Mouse (Mus musculus): ENCODE measurements around the gene Lgals4. TPM values are rescaled to one million over a fixed set of nuclear protein-coding genes. Genes with fewer than 3 reads are reported as not detected.
"Not testable (repeated sequence)": the region's sequence is repeated elsewhere in the genome, so short reads cannot be mapped to it uniquely, and the experiment has no call there.

Lgals4 gene
- polyA plus RNA-seq, 1 experiment from 2014 or later = 10.9 TPM

- DNase-seq (ENCODE audit: low spot score) = no peak
- H3K9me3 ChIP-seq (replicated peaks; ENCODE audit: low read length) = no peaks in the 10 kb centered on the region
- no peak overlapping the region for H3K4me3 ChIP-seq (replicated peaks; ENCODE audit: low read depth, low read length)
- no peak overlapping the region for H3K27ac ChIP-seq
- H3K9ac ChIP-seq (ENCODE audit: low read depth, low read length) = no peak overlapping the region
- 0 out of 2 replicates have a peak, but pooled peaks cover 1% of the 10 kb centered on the region for H3K4me1 ChIP-seq (replicated peaks; ENCODE audit: insufficient read depth, low read length)
- 68% methylated on average over 4 of the region's 4 CpGs for WGBS
- ATAC-seq (replicated peaks; ENCODE audit: low FRiP score, low read depth) = no peak
- no peaks in the 10 kb centered on the region for H3K36me3 ChIP-seq (ENCODE audit: insufficient read depth, low read length)
- no peak for TF ChIP-seq CTCF (IDR thresholded peaks at IDR 0.05; ENCODE audit: low read depth)
- no peaks in the 10 kb centered on the region for H3K27me3 ChIP-seq (ENCODE audit: insufficient read depth, low read length)
- no peak overlapping the region for H3K4me2 ChIP-seq (ENCODE audit: low read length)
These were observed 42.4 kb downstream of the Lgals4 start for GRCm38 (mm10) chr7:28876099-28876498.

GRCm38 (mm10) chr7:28877155-28877554, 43.5 kb downstream of the Lgals4 start:
- no peaks in the 10 kb centered on the region for H3K9me3 ChIP-seq (replicated peaks; ENCODE audit: low read length)
- TF ChIP-seq CTCF (IDR thresholded peaks at IDR 0.05; ENCODE audit: low read depth) = no peak
- no peaks in the 10 kb centered on the region for H3K36me3 ChIP-seq (ENCODE audit: insufficient read depth, low read length)
- 0 out of 2 replicates have a peak, but pooled peaks cover 5% of the 10 kb centered on the region for H3K4me1 ChIP-seq (replicated peaks; ENCODE audit: insufficient read depth, low read length)
- no peaks in the 10 kb centered on the region for H3K27me3 ChIP-seq (ENCODE audit: insufficient read depth, low read length)
- H3K27ac ChIP-seq = no peak overlapping the region
- H3K4me2 ChIP-seq (ENCODE audit: low read length) = no peak overlapping the region
- no peak for DNase-seq (ENCODE audit: low spot score)
- H3K9ac ChIP-seq (ENCODE audit: low read depth, low read length) = no peak overlapping the region
- 88% methylated on average over 7 of the region's 7 CpGs for WGBS
- ATAC-seq (replicated peaks; ENCODE audit: low FRiP score, low read depth) = no peak
- no peak overlapping the region for H3K4me3 ChIP-seq (replicated peaks; ENCODE audit: low read depth, low read length)

- 65% methylated on average over 4 of the region's 4 CpGs for WGBS
- no peak overlapping the region for H3K9ac ChIP-seq (ENCODE audit: low read depth, low read length)
- no peak overlapping the region for H3K4me3 ChIP-seq (replicated peaks; ENCODE audit: low read depth, low read length)
- no peak overlapping the region for H3K27ac ChIP-seq
- no peaks in the 10 kb centered on the region for H3K9me3 ChIP-seq (replicated peaks; ENCODE audit: low read length)
- H3K27me3 ChIP-seq (ENCODE audit: insufficient read depth, low read length) = no peaks in the 10 kb centered on the region
- no peak for TF ChIP-seq CTCF (IDR thresholded peaks at IDR 0.05; ENCODE audit: low read depth)
- H3K4me1 ChIP-seq (replicated peaks; ENCODE audit: insufficient read depth, low read length) = 0 out of 2 replicates have a peak, but pooled peaks cover 5% of the 10 kb centered on the region
- ATAC-seq (replicated peaks; ENCODE audit: low FRiP score, low read depth) (no peak), DNase-seq (ENCODE audit: low spot score) (no peak)
- no peak overlapping the region for H3K4me2 ChIP-seq (ENCODE audit: low read length)
- no peaks in the 10 kb centered on the region for H3K36me3 ChIP-seq (ENCODE audit: insufficient read depth, low read length)
These were observed 44.2 kb downstream of the Lgals4 start for GRCm38 (mm10) chr7:28877856-28878255.

- no peak overlapping the region for H3K4me2 ChIP-seq (ENCODE audit: low read length)
- H3K4me1 ChIP-seq (replicated peaks; ENCODE audit: insufficient read depth, low read length) = 0 out of 2 replicates have a peak, but pooled peaks cover 5% of the 10 kb centered on the region
- H3K9me3 ChIP-seq (replicated peaks; ENCODE audit: low read length) = no peaks in the 10 kb centered on the region
- no peak overlapping the region for H3K4me3 ChIP-seq (replicated peaks; ENCODE audit: low read depth, low read length)
- no peaks in the 10 kb centered on the region for H3K36me3 ChIP-seq (ENCODE audit: insufficient read depth, low read length)
- no peaks in the 10 kb centered on the region for H3K27me3 ChIP-seq (ENCODE audit: insufficient read depth, low read length)
- ATAC-seq (replicated peaks; ENCODE audit: low FRiP score, low read depth) (no peak; the same call in 1 of the 2 replicates), DNase-seq (ENCODE audit: low spot score) (no peak)
- no peak overlapping the region for H3K9ac ChIP-seq (ENCODE audit: low read depth, low read length)
- H3K27ac ChIP-seq = no peak overlapping the region
- 71% methylated on average over 7 of the region's 7 CpGs for WGBS
- no peak for TF ChIP-seq CTCF (IDR thresholded peaks at IDR 0.05; ENCODE audit: low read depth)
These were observed 46.0 kb downstream of the Lgals4 start for GRCm38 (mm10) chr7:28879606-28880005.

- no peak overlapping the region for H3K4me3 ChIP-seq (replicated peaks; ENCODE audit: low read depth, low read length)
- H3K27me3 ChIP-seq (ENCODE audit: insufficient read depth, low read length) = no peaks in the 10 kb centered on the region
- TF ChIP-seq CTCF (IDR thresholded peaks at IDR 0.05; ENCODE audit: low read depth) = no peak
- 0 out of 2 replicates have a peak, but pooled peaks cover 5% of the 10 kb centered on the region for H3K4me1 ChIP-seq (replicated peaks; ENCODE audit: insufficient read depth, low read length)
- no peaks in the 10 kb centered on the region for H3K9me3 ChIP-seq (replicated peaks; ENCODE audit: low read length)
- WGBS = 70% methylated on average over 10 of the region's 10 CpGs
- no peak overlapping the region for H3K9ac ChIP-seq (ENCODE audit: low read depth, low read length)
- ATAC-seq (replicated peaks; ENCODE audit: low FRiP score, low read depth) (no peak), DNase-seq (ENCODE audit: low spot score) (no peak)
- no peaks in the 10 kb centered on the region for H3K36me3 ChIP-seq (ENCODE audit: insufficient read depth, low read length)
- H3K4me2 ChIP-seq (ENCODE audit: low read length) = no peak overlapping the region
- H3K27ac ChIP-seq = no peak overlapping the region
These were observed 46.9 kb downstream of the Lgals4 start for GRCm38 (mm10) chr7:28880554-28880953.

- Histone ChIP-seq H3K27me3 (ENCODE audit: insufficient read depth, low read length) (no peaks in the 10 kb centered on the region), H3K4me1 (replicated peaks; ENCODE audit: insufficient read depth, low read length) (0 out of 2 replicates have a peak, but pooled peaks cover 5% of the 10 kb centered on the region), H3K36me3 (ENCODE audit: insufficient read depth, low read length) (no peaks in the 10 kb centered on the region), H3K4me3 (replicated peaks; ENCODE audit: low read depth, low read length) (no peak within 1 kb of the TSS), H3K9me3 (replicated peaks; ENCODE audit: low read length) (no peaks in the 10 kb centered on the region), H3K4me2 (ENCODE audit: low read length) (no peak within 1 kb of the TSS), H3K27ac (no peak within 1 kb of the TSS), H3K9ac (ENCODE audit: low read depth, low read length) (no peak within 1 kb of the TSS)
- WGBS = 34% methylated on average over 9 of the region's 13 CpGs
- DNase-seq (ENCODE audit: low spot score) (no peak), ATAC-seq (replicated peaks; ENCODE audit: low FRiP score, low read depth) (no peak)
- no peak for TF ChIP-seq CTCF (IDR thresholded peaks at IDR 0.05; ENCODE audit: low read depth)
These were observed 47.5 kb downstream of the Lgals4 start, which contains the start of gene Capn12 for GRCm38 (mm10) chr7:28881199-28881598. Capn12 (plus strand) TSS chr7:28881422.

GRCm38 (mm10) chr7:28883039-28883438, 49.4 kb downstream of the Lgals4 start:
- no peak overlapping the region for H3K4me2 ChIP-seq (ENCODE audit: low read length)
- WGBS = 73% methylated on average over 11 of the region's 11 CpGs
- no peak overlapping the region for H3K9ac ChIP-seq (ENCODE audit: low read depth, low read length)
- no peak overlapping the region for H3K4me3 ChIP-seq (replicated peaks; ENCODE audit: low read depth, low read length)
- no peak overlapping the region for H3K27ac ChIP-seq
- H3K36me3 ChIP-seq (ENCODE audit: insufficient read depth, low read length) = no peaks in the 10 kb centered on the region
- TF ChIP-seq CTCF (IDR thresholded peaks at IDR 0.05; ENCODE audit: low read depth) = no peak
- DNase-seq (ENCODE audit: low spot score) (no peak), ATAC-seq (replicated peaks; ENCODE audit: low FRiP score, low read depth) (no peak)
- no peaks in the 10 kb centered on the region for H3K9me3 ChIP-seq (replicated peaks; ENCODE audit: low read length)
- H3K4me1 ChIP-seq (replicated peaks; ENCODE audit: insufficient read depth, low read length) = 0 out of 2 replicates have a peak, but pooled peaks cover 5% of the 10 kb centered on the region
- H3K27me3 ChIP-seq (ENCODE audit: insufficient read depth, low read length) = no peaks in the 10 kb centered on the region; the same call in 1 of the 2 replicates

GRCm38 (mm10) chr7:28883704-28884103, 50.0 kb downstream of the Lgals4 start:
- WGBS = 90% methylated on average over 3 of the region's 4 CpGs

More at GRCm38 (mm10) chr7:28883704-28884103, 50.0 kb downstream of the Lgals4 start:
- not testable (repeated sequence) for H3K9ac ChIP-seq (ENCODE audit: low read depth, low read length); H3K4me1 ChIP-seq (replicated peaks; ENCODE audit: insufficient read depth, low read length); H3K27me3 ChIP-seq (ENCODE audit: insufficient read depth, low read length); H3K9me3 ChIP-seq (replicated peaks; ENCODE audit: low read length); H3K36me3 ChIP-seq (ENCODE audit: insufficient read depth, low read length); H3K27ac ChIP-seq; ATAC-seq (replicated peaks; ENCODE audit: low FRiP score, low read depth); H3K4me3 ChIP-seq (replicated peaks; ENCODE audit: low read depth, low read length); DNase-seq (ENCODE audit: low spot score); H3K4me2 ChIP-seq (ENCODE audit: low read length)

Data from kidney, postnatal 0 days (tissue).